Mouse (Mus musculus) T-helper 2 cell (primary cell): Measurements from ENCODE around the gene Gm43738.

Experiments
- in situ Hi-C: fragments of 300-600 bp; cut with MboI, MseI; formaldehyde crosslinking; loops from one replicate; pipeline ENCODE4 v1.15.1; 2025; ENCODE audit warnings: high pct_unique_total_duplicates

Gene Gm43738

DNA sequence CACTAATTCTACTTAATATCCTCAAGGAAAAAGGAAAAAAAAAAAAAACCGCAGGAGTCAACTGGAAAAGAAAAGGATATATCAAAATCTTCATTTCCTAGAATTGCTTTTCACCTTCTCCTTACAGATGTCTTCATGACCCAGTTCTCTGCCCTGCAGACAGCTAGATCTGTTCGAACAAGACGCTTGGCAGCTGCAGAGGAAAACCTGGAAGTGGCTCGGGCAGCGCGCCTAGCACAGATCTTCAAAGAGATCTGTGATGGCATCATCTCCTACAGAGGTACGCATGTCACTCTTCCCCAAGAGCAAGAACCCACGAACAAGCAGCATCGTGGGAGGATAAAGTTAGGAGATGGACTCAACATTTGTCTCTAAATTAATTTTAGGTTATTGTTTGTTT lies 42.5 kb downstream of the Gm43738 start:
- in situ Hi-C loops = loop anchor here (25.0 kb wide), 2 partner anchors 696 to 979 kb away; partner anchors contain the start of genes Bglap3 and Paqr6

GRCm38 (mm10) chr3:89043359-89043758 lies 57.5 kb downstream of the Gm43738 start:
- in situ Hi-C loops = no loop called here
